Mouse (Mus musculus) intestine, embryonic 15.5 days (tissue): ENCODE results near the gene Hist1h2bp. TPM values are rescaled to one million over a fixed set of nuclear protein-coding genes. Genes with fewer than 3 reads are reported as not detected.
"Not testable (repeated sequence)": the region's sequence is repeated elsewhere in the genome, so short reads cannot be mapped to it uniquely, and the experiment has no call there.

Source experiments
- ATAC-seq: fragments of 200-750 bp; cut with Nextera tagmentation; 2 replicates; pipeline ENCODE4 v1.8.0; 2017; ENCODE audit warnings: moderate TSS enrichment, moderate library complexity
- H3K27ac ChIP-seq: fragments of 300-500 bp; sonication (generic); 2 replicates; pipeline ENCODE4 v1.5.1; 2015; ENCODE audit warnings: mild to moderate bottlenecking, inconsistent platforms
- H3K27me3 ChIP-seq: fragments of 300-500 bp; sonication (generic); replicated peaks from 2 replicates; pipeline ENCODE4 v1.6.1; 2015; ENCODE audit warnings: inconsistent platforms
- H3K36me3 ChIP-seq: fragments of 300-500 bp; sonication (generic); 2 replicates; pipeline ENCODE4 v1.6.1; 2015; ENCODE audit warnings: inconsistent platforms
- H3K4me1 ChIP-seq: fragments of 300-500 bp; sonication (generic); replicated peaks from 2 replicates; pipeline ENCODE4 v1.6.1; 2015; ENCODE audit warnings: inconsistent platforms
- H3K4me2 ChIP-seq: fragments of 300-500 bp; sonication (generic); replicated peaks from 2 replicates; pipeline ENCODE4 v1.6.1; 2015; ENCODE audit warnings: mild to moderate bottlenecking, inconsistent platforms
- H3K4me3 ChIP-seq: fragments of 300-500 bp; sonication (generic); replicated peaks from 2 replicates; pipeline ENCODE4 v1.5.1; 2015; ENCODE audit warnings: inconsistent platforms
- H3K9ac ChIP-seq: fragments of 300-500 bp; sonication (generic); 2 replicates; pipeline ENCODE4 v1.6.1; 2015; ENCODE audit warnings: inconsistent platforms
- H3K9me3 ChIP-seq: fragments of 300-500 bp; sonication (generic); 2 replicates; pipeline ENCODE4 v1.6.1; 2016; ENCODE audit warnings: inconsistent platforms
- WGBS: fragments of 180-500 bp; shearing (Covaris S2); methylation state at CpG from one replicate; pipeline ENCODE4 v1.1.7; 2015; 5-methylcytosine and 5-hydroxymethylcytosine counted together
- polyA plus RNA-seq: library from polyadenylated mRNA; unstranded; fragments of >200 nt; fragmentation: Nextera tagmentation; extraction: Ambion mirVana; gene quantifications from 2 replicates; pipeline ENCODE4 v1.2.1, GENCODE M21; 2015

Gene Hist1h2bp
- polyA plus RNA-seq, result 2.0 TPM in 2 replicates

- peaks cover 23% of the 10 kb centered on the region for H3K4me1 ChIP-seq
- peak within 1 kb of the TSS; percentile 34 for H3K4me3 ChIP-seq
- ATAC-seq, result peak; percentile 94
- peak within 1 kb of the TSS; percentile 41 for H3K9ac ChIP-seq
- H3K9me3 ChIP-seq, H3K27me3 ChIP-seq, H3K36me3 ChIP-seq: not testable (repeated sequence)
- WGBS, result under 1% methylated on average over 40 of the region's 63 CpGs
- peak within 1 kb of the TSS; percentile 60 for H3K4me2 ChIP-seq
- H3K27ac ChIP-seq, result peak within 1 kb of the TSS; percentile 84
Measured at GRCm38 (mm10) chr13:21786899-21787629, at the start of gene Hist1h2bp, which contains the start of gene Hist1h2an. Gene Hist1h2bp (plus strand): TSS chr13:21787461. Gene Hist1h2an (minus strand): TSS chr13:21787218.

- no peaks in the 10 kb centered on the region for H3K9me3 ChIP-seq
- H3K27ac ChIP-seq, result no peak overlapping the region
- H3K36me3 ChIP-seq, result no peaks in the 10 kb centered on the region
- H3K9ac ChIP-seq, result no peak overlapping the region
- no peak for ATAC-seq
- no peak overlapping the region for H3K4me3 ChIP-seq
- H3K27me3 ChIP-seq, result no peaks in the 10 kb centered on the region
- 0 out of 2 replicates have a peak, but pooled peaks cover 4% of the 10 kb centered on the region for H3K4me1 ChIP-seq
- 33% methylated on average over 1 of the region's 1 CpGs for WGBS
- no peak overlapping the region for H3K4me2 ChIP-seq
Measured at GRCm38 (mm10) chr13:21745006-21745405, 42.3 kb upstream of the Hist1h2bp start.

- ATAC-seq, result no peak
- WGBS, result 4% methylated on average over 5 of the region's 5 CpGs
- H3K4me1 ChIP-seq, result 0 out of 2 replicates have a peak, but pooled peaks cover 6% of the 10 kb centered on the region
Measured at GRCm38 (mm10) chr13:21749387-21750158, 37.7 kb upstream of the Hist1h2bp start.

GRCm38 (mm10) chr13:21750159-21751017 lies 36.9 kb upstream of the Hist1h2bp start, which contains the start of gene Hist1h4k:
Gene Hist1h4k (minus strand): TSS chr13:21750505.
- peak; percentile 84 for ATAC-seq
- WGBS, result under 1% methylated on average over 51 of the region's 56 CpGs

More at GRCm38 (mm10) chr13:21749387-21750158, 37.7 kb upstream of the Hist1h2bp start:
- peak overlapping the region; percentile 46 for H3K9ac ChIP-seq
- peak overlapping the region; percentile 44 for H3K4me3 ChIP-seq
- no peaks in the 10 kb centered on the region for H3K36me3 ChIP-seq
- H3K4me2 ChIP-seq, result peak overlapping the region; percentile 62
- H3K27me3 ChIP-seq, result no peaks in the 10 kb centered on the region
- H3K27ac ChIP-seq, result peak overlapping the region; percentile 94
- no peaks in the 10 kb centered on the region for H3K9me3 ChIP-seq

GRCm38 (mm10) chr13:21751417-21751816 lies 35.8 kb upstream of the Hist1h2bp start:
- H3K9me3 ChIP-seq, result no peaks in the 10 kb centered on the region
- ATAC-seq, result no peak
- no peaks in the 10 kb centered on the region for H3K36me3 ChIP-seq
- H3K4me1 ChIP-seq, result 0 out of 2 replicates have a peak, but pooled peaks cover 6% of the 10 kb centered on the region
- H3K9ac ChIP-seq, result no peak overlapping the region
- no peak overlapping the region for H3K27ac ChIP-seq
- H3K27me3 ChIP-seq, result no peaks in the 10 kb centered on the region
- H3K4me2 ChIP-seq, result no peak overlapping the region
- no peak overlapping the region for H3K4me3 ChIP-seq

More at GRCm38 (mm10) chr13:21750159-21751017, 36.9 kb upstream of the Hist1h2bp start, which contains the start of gene Hist1h4k:
- peak within 1 kb of the TSS; percentile 44 for H3K4me3 ChIP-seq
- not testable (repeated sequence) for H3K27me3 ChIP-seq, H3K36me3 ChIP-seq, H3K9me3 ChIP-seq, H3K4me1 ChIP-seq
- H3K9ac ChIP-seq, result peak within 1 kb of the TSS; percentile 53
- H3K4me2 ChIP-seq, result peak within 1 kb of the TSS; percentile 62
- peak within 1 kb of the TSS; percentile 94 for H3K27ac ChIP-seq

- H3K4me1 ChIP-seq, result 0 out of 2 replicates have a peak, but pooled peaks cover 6% of the 10 kb centered on the region
- no peaks in the 10 kb centered on the region for H3K27me3 ChIP-seq
- no peaks in the 10 kb centered on the region for H3K9me3 ChIP-seq
- H3K9ac ChIP-seq, result no peak overlapping the region
- 61% methylated on average over 3 of the region's 3 CpGs for WGBS
- no peak overlapping the region for H3K4me3 ChIP-seq
- H3K4me2 ChIP-seq, result no peak overlapping the region
- no peaks in the 10 kb centered on the region for H3K36me3 ChIP-seq
- ATAC-seq, result no peak
- H3K27ac ChIP-seq, result peak overlapping the region; percentile 11; the same call in 1 of the 2 replicates
Measured at GRCm38 (mm10) chr13:21751827-21752226, 35.4 kb upstream of the Hist1h2bp start.

GRCm38 (mm10) chr13:21752356-21752755 lies 34.9 kb upstream of the Hist1h2bp start:
- no peak overlapping the region for H3K9ac ChIP-seq

GRCm38 (mm10) chr13:21753051-21753523 lies 34.2 kb upstream of the Hist1h2bp start:
- H3K9ac ChIP-seq, result peak overlapping the region; percentile 58
- no peaks in the 10 kb centered on the region for H3K9me3 ChIP-seq
- 1% methylated on average over 10 of the region's 10 CpGs for WGBS
- no peak for ATAC-seq
- H3K27me3 ChIP-seq, result no peaks in the 10 kb centered on the region
- H3K36me3 ChIP-seq, result no peaks in the 10 kb centered on the region
- peak overlapping the region; percentile 43 for H3K4me3 ChIP-seq
- H3K27ac ChIP-seq, result peak overlapping the region; percentile 91
- 0 out of 2 replicates have a peak, but pooled peaks cover 2% of the 10 kb centered on the region for H3K4me1 ChIP-seq
- H3K4me2 ChIP-seq, result peak overlapping the region; percentile 70

More at GRCm38 (mm10) chr13:21752356-21752755, 34.9 kb upstream of the Hist1h2bp start:
- Histone ChIP-seq H3K27ac (0 out of 2 replicates have a peak overlapping the region, but pooled peaks have one; percentile 11), H3K27me3 (no peaks in the 10 kb centered on the region), H3K4me2 (peak overlapping the region; percentile 70; the same call in 1 of the 2 replicates), H3K4me1 (0 out of 2 replicates have a peak, but pooled peaks cover 5% of the 10 kb centered on the region), H3K9me3 (no peaks in the 10 kb centered on the region), H3K4me3 (no peak overlapping the region; the same call in 1 of the 2 replicates), H3K36me3 (no peaks in the 10 kb centered on the region)
- WGBS, result 26% methylated on average over 3 of the region's 3 CpGs
- no peak for ATAC-seq

- peak; percentile 94 for ATAC-seq
- peak within 1 kb of the TSS; percentile 70 for H3K4me2 ChIP-seq
- under 1% methylated on average over 48 of the region's 50 CpGs for WGBS
- peak within 1 kb of the TSS; percentile 43 for H3K4me3 ChIP-seq
- not testable (repeated sequence) for H3K27me3 ChIP-seq, H3K9me3 ChIP-seq, H3K4me1 ChIP-seq, H3K36me3 ChIP-seq
- H3K9ac ChIP-seq, result peak within 1 kb of the TSS; percentile 58
- H3K27ac ChIP-seq, result peak within 1 kb of the TSS; percentile 91
Measured at GRCm38 (mm10) chr13:21753524-21754285, 33.6 kb upstream of the Hist1h2bp start, which contains the start of the genes Hist1h2ak and Hist1h2bn. Gene Hist1h2ak (minus strand): TSS chr13:21753827. Gene Hist1h2bn (plus strand): TSS chr13:21754123.

- Histone ChIP-seq H3K27ac (peak overlapping the region; percentile 91), H3K9ac (peak overlapping the region; percentile 48), H3K4me3 (peak overlapping the region; percentile 43), H3K4me2 (peak overlapping the region; percentile 70)
- not testable (repeated sequence) for H3K9me3 ChIP-seq, H3K4me1 ChIP-seq, ATAC-seq, H3K36me3 ChIP-seq, H3K27me3 ChIP-seq
- under 1% methylated on average over 17 of the region's 26 CpGs for WGBS
Measured at GRCm38 (mm10) chr13:21754294-21755001, 32.8 kb upstream of the Hist1h2bp start.
